Mouse (Mus musculus): ENCODE measurements at regions not wholly inside any gene's neighbourhood (a gene's known extent, or its start where the extent isn't known, plus 50 kb on each side); places are given as distances from the start of the nearest gene placed in this dataset.

- H3K9ac ChIP-seq (ENCODE audit: low read depth, low read length) = no peak overlapping the region
- no peaks in the 10 kb centered on the region for H3K36me3 ChIP-seq (ENCODE audit: control insufficient read depth, insufficient read depth, low read length)
- H3K4me1 ChIP-seq (ENCODE audit: control insufficient read depth, insufficient read depth, low read length) = no peaks in the 10 kb centered on the region
- no peak for DNase-seq (ENCODE audit: low spot score)
- no peak overlapping the region for H3K4me3 ChIP-seq (ENCODE audit: low read depth, low read length)
- no peaks in the 10 kb centered on the region for H3K27me3 ChIP-seq (replicated peaks; ENCODE audit: control insufficient read depth, insufficient read depth, low read length)
- H3K4me2 ChIP-seq (ENCODE audit: low read depth, low read length) = no peak overlapping the region
- 90% methylated on average over 4 of the region's 4 CpGs for WGBS
- H3K27ac ChIP-seq (replicated peaks; ENCODE audit: low read depth, low read length) = no peak overlapping the region
- no peak for ATAC-seq (ENCODE audit: low read depth)
- no peaks in the 10 kb centered on the region for H3K9me3 ChIP-seq (ENCODE audit: control insufficient read depth, low read length)
These were observed 339.8 kb upstream of the Fam98a start for GRCm38 (mm10) chr17:75891564-75891963.

- Histone ChIP-seq H3K9ac (ENCODE audit: low read depth, low read length) (no peak overlapping the region), H3K4me2 (ENCODE audit: low read depth, low read length) (no peak overlapping the region), H3K4me1 (ENCODE audit: control insufficient read depth, insufficient read depth, low read length) (no peaks in the 10 kb centered on the region), H3K27me3 (replicated peaks; ENCODE audit: control insufficient read depth, insufficient read depth, low read length) (no peaks in the 10 kb centered on the region), H3K27ac (replicated peaks; ENCODE audit: low read depth, low read length) (no peak overlapping the region), H3K9me3 (ENCODE audit: control insufficient read depth, low read length) (no peaks in the 10 kb centered on the region), H3K4me3 (ENCODE audit: low read depth, low read length) (no peak overlapping the region), H3K36me3 (ENCODE audit: control insufficient read depth, insufficient read depth, low read length) (no peaks in the 10 kb centered on the region)
- DNase-seq (ENCODE audit: low spot score) = no peak
- WGBS = 29% methylated on average over 1 of the region's 1 CpGs
- no peak for ATAC-seq (ENCODE audit: low read depth)
These were observed 326.1 kb upstream of the Fam98a start for GRCm38 (mm10) chr17:75877848-75878247.

- WGBS = 67% methylated on average over 7 of the region's 7 CpGs
These were observed 325.1 kb upstream of the Fam98a start for GRCm38 (mm10) chr17:75876895-75877294.

GRCm38 (mm10) chr17:75874535-75874934, 322.8 kb upstream of the Fam98a start:
- no peak overlapping the region for H3K4me3 ChIP-seq (ENCODE audit: low read depth, low read length)
- 80% methylated on average over 6 of the region's 6 CpGs for WGBS

More at GRCm38 (mm10) chr17:75876895-75877294, 325.1 kb upstream of the Fam98a start:
- H3K9ac ChIP-seq (ENCODE audit: low read depth, low read length) = no peak overlapping the region
- DNase-seq (ENCODE audit: low spot score) (no peak), ATAC-seq (ENCODE audit: low read depth) (no peak)
- no peaks in the 10 kb centered on the region for H3K9me3 ChIP-seq (ENCODE audit: control insufficient read depth, low read length)
- H3K4me3 ChIP-seq (ENCODE audit: low read depth, low read length) = no peak overlapping the region
- H3K27me3 ChIP-seq (replicated peaks; ENCODE audit: control insufficient read depth, insufficient read depth, low read length) = no peaks in the 10 kb centered on the region
- H3K4me2 ChIP-seq (ENCODE audit: low read depth, low read length) = no peak overlapping the region
- H3K36me3 ChIP-seq (ENCODE audit: control insufficient read depth, insufficient read depth, low read length) = no peaks in the 10 kb centered on the region
- no peak overlapping the region for H3K27ac ChIP-seq (replicated peaks; ENCODE audit: low read depth, low read length)
- H3K4me1 ChIP-seq (ENCODE audit: control insufficient read depth, insufficient read depth, low read length) = no peaks in the 10 kb centered on the region

GRCm38 (mm10) chr17:75870492-75870891, 318.7 kb upstream of the Fam98a start:
- H3K27me3 ChIP-seq (replicated peaks; ENCODE audit: control insufficient read depth, insufficient read depth, low read length) = no peaks in the 10 kb centered on the region
- H3K9me3 ChIP-seq (ENCODE audit: control insufficient read depth, low read length) = no peaks in the 10 kb centered on the region

More at GRCm38 (mm10) chr17:75874535-75874934, 322.8 kb upstream of the Fam98a start:
- H3K9me3 ChIP-seq (ENCODE audit: control insufficient read depth, low read length) = no peaks in the 10 kb centered on the region
- no peaks in the 10 kb centered on the region for H3K27me3 ChIP-seq (replicated peaks; ENCODE audit: control insufficient read depth, insufficient read depth, low read length)
- no peaks in the 10 kb centered on the region for H3K4me1 ChIP-seq (ENCODE audit: control insufficient read depth, insufficient read depth, low read length)
- no peak overlapping the region for H3K9ac ChIP-seq (ENCODE audit: low read depth, low read length)
- ATAC-seq (ENCODE audit: low read depth) = no peak
- no peaks in the 10 kb centered on the region for H3K36me3 ChIP-seq (ENCODE audit: control insufficient read depth, insufficient read depth, low read length)
- no peak overlapping the region for H3K27ac ChIP-seq (replicated peaks; ENCODE audit: low read depth, low read length)
- DNase-seq (ENCODE audit: low spot score) = no peak
- no peak overlapping the region for H3K4me2 ChIP-seq (ENCODE audit: low read depth, low read length)

GRCm38 (mm10) chr17:75857015-75857414, 305.3 kb upstream of the Fam98a start:
- Histone ChIP-seq H3K4me1 (ENCODE audit: control insufficient read depth, insufficient read depth, low read length) (no peaks in the 10 kb centered on the region), H3K36me3 (ENCODE audit: control insufficient read depth, insufficient read depth, low read length) (no peaks in the 10 kb centered on the region), H3K9me3 (ENCODE audit: control insufficient read depth, low read length) (no peaks in the 10 kb centered on the region), H3K4me2 (ENCODE audit: low read depth, low read length) (no peak overlapping the region), H3K4me3 (ENCODE audit: low read depth, low read length) (no peak overlapping the region), H3K27ac (replicated peaks; ENCODE audit: low read depth, low read length) (no peak overlapping the region), H3K27me3 (replicated peaks; ENCODE audit: control insufficient read depth, insufficient read depth, low read length) (no peaks in the 10 kb centered on the region), H3K9ac (ENCODE audit: low read depth, low read length) (no peak overlapping the region)
- DNase-seq (ENCODE audit: low spot score) (no peak), ATAC-seq (ENCODE audit: low read depth) (no peak)
- 63% methylated on average over 8 of the region's 8 CpGs for WGBS

More at GRCm38 (mm10) chr17:75870492-75870891, 318.7 kb upstream of the Fam98a start:
- WGBS = 56% methylated on average over 2 of the region's 2 CpGs
- Histone ChIP-seq H3K27ac (replicated peaks; ENCODE audit: low read depth, low read length) (no peak overlapping the region), H3K36me3 (ENCODE audit: control insufficient read depth, insufficient read depth, low read length) (no peaks in the 10 kb centered on the region), H3K4me2 (ENCODE audit: low read depth, low read length) (no peak overlapping the region), H3K9ac (ENCODE audit: low read depth, low read length) (no peak overlapping the region), H3K4me3 (ENCODE audit: low read depth, low read length) (no peak overlapping the region), H3K4me1 (ENCODE audit: control insufficient read depth, insufficient read depth, low read length) (no peaks in the 10 kb centered on the region)
- ATAC-seq (ENCODE audit: low read depth) (no peak), DNase-seq (ENCODE audit: low spot score) (peak; percentile 45)

GRCm38 (mm10) chr17:75815997-75816626, 264.4 kb upstream of the Fam98a start:
- Histone ChIP-seq H3K36me3 (ENCODE audit: control insufficient read depth, insufficient read depth, low read length) (no peaks in the 10 kb centered on the region), H3K9ac (ENCODE audit: low read depth, low read length) (no peak overlapping the region), H3K4me1 (ENCODE audit: control insufficient read depth, insufficient read depth, low read length) (no peaks in the 10 kb centered on the region), H3K27me3 (replicated peaks; ENCODE audit: control insufficient read depth, insufficient read depth, low read length) (no peaks in the 10 kb centered on the region), H3K9me3 (ENCODE audit: control insufficient read depth, low read length) (no peaks in the 10 kb centered on the region), H3K4me2 (ENCODE audit: low read depth, low read length) (no peak overlapping the region), H3K27ac (replicated peaks; ENCODE audit: low read depth, low read length) (no peak overlapping the region), H3K4me3 (ENCODE audit: low read depth, low read length) (no peak overlapping the region)
- DNase-seq (ENCODE audit: low spot score) (peak; percentile 62), ATAC-seq (ENCODE audit: low read depth) (peak; percentile 50; the same call in 1 of the 2 replicates)
- 64% methylated on average over 12 of the region's 12 CpGs for WGBS

- 77% methylated on average over 3 of the region's 3 CpGs for WGBS
- H3K4me1 ChIP-seq (ENCODE audit: control insufficient read depth, insufficient read depth, low read length) = no peaks in the 10 kb centered on the region
- no peaks in the 10 kb centered on the region for H3K27me3 ChIP-seq (replicated peaks; ENCODE audit: control insufficient read depth, insufficient read depth, low read length)
- no peak overlapping the region for H3K4me3 ChIP-seq (ENCODE audit: low read depth, low read length)
- no peak overlapping the region for H3K27ac ChIP-seq (replicated peaks; ENCODE audit: low read depth, low read length)
- H3K9ac ChIP-seq (ENCODE audit: low read depth, low read length) = no peak overlapping the region
- ATAC-seq (ENCODE audit: low read depth) = no peak
- no peak for DNase-seq (ENCODE audit: low spot score)
- no peaks in the 10 kb centered on the region for H3K36me3 ChIP-seq (ENCODE audit: control insufficient read depth, insufficient read depth, low read length)
- no peak overlapping the region for H3K4me2 ChIP-seq (ENCODE audit: low read depth, low read length)
- H3K9me3 ChIP-seq (ENCODE audit: control insufficient read depth, low read length) = no peaks in the 10 kb centered on the region
These were observed 260.4 kb upstream of the Fam98a start for GRCm38 (mm10) chr17:75812163-75812562.

Measured in embryonic facial prominence, embryonic 14.5 days (tissue).